Mouse (Mus musculus): ENCODE measurements around the gene Rnf39.

DNA sequence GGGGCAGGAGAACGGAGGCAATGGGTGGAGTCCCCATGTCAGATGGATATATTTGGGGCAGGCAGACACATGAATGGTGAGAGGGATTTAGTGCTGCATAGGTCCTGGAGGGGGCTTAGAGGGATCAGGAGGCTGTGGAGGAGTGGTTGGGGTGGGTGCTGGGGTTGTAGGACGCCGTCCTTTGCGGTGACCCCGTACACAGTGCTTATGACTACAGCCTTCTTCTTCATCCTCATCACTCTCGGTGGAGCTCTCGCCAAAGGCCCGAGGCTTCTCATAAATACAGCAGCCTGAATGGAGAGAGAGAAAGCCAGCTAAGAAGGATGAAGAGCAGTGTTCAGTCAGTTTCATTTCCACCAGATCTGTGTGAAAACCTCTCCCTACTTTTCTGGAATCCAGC, 6.5 kb downstream of the Rnf39 start:
- TF ChIP-seq EP300 (IDR thresholded peaks at IDR 0.05; ENCODE audit: low read depth) (no peak), CTCF (IDR thresholded peaks at IDR 0.05; ENCODE audit: low read depth) (no peak)

Measured in heart, postnatal 0 days (tissue).